Mouse (Mus musculus) G1E (cell line): ENCODE measurements at regions not wholly inside any gene's neighbourhood (a gene's known extent, or its start where the extent isn't known, plus 50 kb on each side); places are given as distances from the start of the nearest gene placed in this dataset.

Experiments used
- CTCF ChIP-seq: IDR thresholded peaks from 2 replicates; pipeline ENCODE4 v1.5.1; 2012; ENCODE audit warnings: low read depth, low read length, inconsistent platforms, mixed read lengths
- GATA1 ChIP-seq: IDR thresholded peaks from 2 replicates; pipeline ENCODE4 v1.6.1; 2012; ENCODE audit warnings: borderline replicate concordance, low read length, inconsistent platforms, mixed read lengths
- GATA2 ChIP-seq: IDR thresholded peaks from 2 replicates; pipeline ENCODE4 v1.6.1; 2012; ENCODE audit warnings: low read depth, low read length, inconsistent platforms, borderline replicate concordance
- POLR2AphosphoS5 ChIP-seq: IDR thresholded peaks from 2 replicates; pipeline ENCODE4 v1.6.1; 2012; ENCODE audit warnings: low read depth, low read length, inconsistent platforms; ENCODE audit not compliant: insufficient replicate concordance
- TAL1 ChIP-seq: conservative IDR thresholded peaks from 2 replicates; pipeline ENCODE4 v1.6.1; 2012; ENCODE audit warnings: low read depth, low read length, inconsistent platforms, mixed read lengths

DNA sequence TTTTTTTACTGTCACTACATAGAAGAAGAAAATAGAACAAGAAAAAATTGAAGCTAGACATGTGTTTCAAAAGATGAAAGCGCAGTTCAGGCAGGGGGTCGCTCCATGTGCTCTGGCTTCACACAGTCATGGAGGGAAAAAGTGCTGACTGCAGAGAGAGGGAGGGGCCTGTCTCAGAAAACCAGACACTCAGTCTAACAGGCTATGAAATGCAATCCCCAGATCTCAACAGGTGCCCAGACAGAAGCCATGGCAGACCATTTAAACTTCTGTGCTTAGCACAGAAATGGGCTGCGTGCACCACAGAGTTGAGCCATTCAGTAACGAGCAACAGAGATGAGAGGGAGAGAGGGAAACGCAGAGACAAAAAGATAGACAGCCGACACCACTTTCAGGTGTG, 242.3 kb upstream of the Stac start:
- TF ChIP-seq CTCF (no peak), GATA1 (no peak), TAL1 (no peak), GATA2 (no peak), POLR2AphosphoS5 (no peak)
